Mouse (Mus musculus) liver, adult 2 months (tissue): ENCODE measurements around the gene Mpnd. TPM values are rescaled to one million over a fixed set of nuclear protein-coding genes. Genes with fewer than 3 reads are reported as not detected.

Source experiments
- DNase-seq: peaks from one replicate; pipeline ENCODE4 v3.0.0-alpha.2; 2011; ENCODE audit warnings: low read depth, low spot score; ENCODE audit errors: extremely low read depth
- H3K27ac ChIP-seq: fragments of 200-500 bp; replicated peaks from 2 replicates; pipeline ENCODE4 v1.5.1; 2012; ENCODE audit warnings: low read depth, mild to moderate bottlenecking, control low read depth, inconsistent platforms, low read length; ENCODE audit not compliant: insufficient read depth
- H3K27me3 ChIP-seq: fragments of 200-500 bp; 2 replicates; pipeline ENCODE4 v1.6.1; 2012; ENCODE audit warnings: mild to moderate bottlenecking, moderate library complexity, low read length, inconsistent platforms; ENCODE audit not compliant: control insufficient read depth, insufficient read depth
- H3K36me3 ChIP-seq: fragments of 200-500 bp; 2 replicates; pipeline ENCODE4 v1.6.1; 2012; ENCODE audit warnings: low read length, inconsistent platforms; ENCODE audit not compliant: control insufficient read depth, insufficient read depth
- H3K4me1 ChIP-seq: fragments of 200-500 bp; 2 replicates; pipeline ENCODE4 v1.6.1; 2011; ENCODE audit warnings: low read length; ENCODE audit not compliant: control insufficient read depth, insufficient read depth
- H3K4me3 ChIP-seq: fragments of 200-500 bp; 2 replicates; pipeline ENCODE4 v1.5.1; 2011; ENCODE audit warnings: low read depth, mild to moderate bottlenecking, control low read depth, low read length, moderate library complexity; ENCODE audit not compliant: insufficient read depth
- H3K79me2 ChIP-seq: fragments of 200-500 bp; 2 replicates; pipeline ENCODE4 v1.6.1; 2012; ENCODE audit warnings: inconsistent platforms, mild to moderate bottlenecking, low read length, moderate library complexity; ENCODE audit not compliant: control insufficient read depth, insufficient read depth
- H3K9ac ChIP-seq: fragments of 200-500 bp; 2 replicates; pipeline ENCODE4 v1.6.1; 2012; ENCODE audit warnings: low read depth, mild to moderate bottlenecking, control low read depth, inconsistent platforms, low read length
- CTCF ChIP-seq: fragments of 200-500 bp; IDR thresholded peaks from 2 replicates; pipeline ENCODE4 v1.5.1; 2011; ENCODE audit warnings: low read depth, low read length, control low read depth
- POLR2A ChIP-seq: fragments of 200-500 bp; IDR thresholded peaks from 2 replicates; pipeline ENCODE4 v1.6.1; 2011; ENCODE audit warnings: low read length, control low read depth; ENCODE audit not compliant: insufficient read depth; ENCODE audit errors: extremely low read depth
- WGBS: fragments of 180-500 bp; shearing (Covaris S2); methylation state at CpG from one replicate; pipeline ENCODE4 v1.1.7; 2018; 5-methylcytosine and 5-hydroxymethylcytosine counted together
- polyA plus RNA-seq: library from polyadenylated mRNA; depleted of rRNA; stranded (reverse); fragments of >200 nt; gene quantifications from 2 replicates; pipeline ENCODE4 v1.2.3, GENCODE M21; 2012
- total RNA-seq: library from RNA; depleted of rRNA; stranded (reverse); fragments of >200 nt; gene quantifications from 2 replicates; pipeline ENCODE4 v1.2.3, GENCODE M21; 2014

Mpnd gene
- total and polyA plus RNA-seq, 2 experiments, result 93.2 to 175 TPM

- 80% methylated on average over 8 of the region's 8 CpGs for WGBS
- Histone ChIP-seq H3K36me3 (no peaks in the 10 kb centered on the region), H3K4me3 (no peak overlapping the region), H3K27ac (no peak overlapping the region), H3K79me2 (no peaks in the 10 kb centered on the region), H3K9ac (no peak overlapping the region), H3K27me3 (no peaks in the 10 kb centered on the region), H3K4me1 (no peaks in the 10 kb centered on the region)
- DNase-seq, result no peak
- TF ChIP-seq CTCF, result no peak
- TF ChIP-seq POLR2A, result no peak
These were observed 15.1 kb upstream of the Mpnd start for GRCm38 (mm10) chr17:55990278-55990898.

GRCm38 (mm10) chr17:55996007-55996406 lies 9.5 kb upstream of the Mpnd start:
- TF ChIP-seq POLR2A (no peak), CTCF (no peak; the same call in 1 of the 2 replicates)
- Histone ChIP-seq H3K79me2 (no peaks in the 10 kb centered on the region), H3K4me3 (no peak overlapping the region), H3K4me1 (peaks cover 2% of the 10 kb centered on the region; the same call in 1 of the 2 replicates), H3K9ac (no peak overlapping the region), H3K27me3 (no peaks in the 10 kb centered on the region), H3K27ac (no peak overlapping the region), H3K36me3 (peaks cover 4% of the 10 kb centered on the region; the same call in 1 of the 2 replicates)
- DNase-seq, result peak; percentile 81
- 36% methylated on average over 15 of the region's 15 CpGs for WGBS

- WGBS, result 67% methylated on average over 30 of the region's 30 CpGs
- peaks cover 3% of the 10 kb centered on the region; the same call in 1 of the 2 replicates for H3K79me2 ChIP-seq
- peaks cover 13% of the 10 kb centered on the region for H3K36me3 ChIP-seq
- no peak overlapping the region for H3K9ac ChIP-seq
- DNase-seq, result no peak
- TF ChIP-seq POLR2A (no peak), CTCF (no peak)
- H3K27ac ChIP-seq, result no peak overlapping the region
- H3K4me1 ChIP-seq, result peaks cover 8% of the 10 kb centered on the region
- no peaks in the 10 kb centered on the region for H3K27me3 ChIP-seq
- H3K4me3 ChIP-seq, result no peak overlapping the region
These were observed 5.6 kb upstream of the Mpnd start for GRCm38 (mm10) chr17:55999794-56000499.

GRCm38 (mm10) chr17:56003000-56003399 lies 2.5 kb upstream of the Mpnd start:
- TF ChIP-seq CTCF, result no peak
- TF ChIP-seq POLR2A, result no peak
- DNase-seq, result no peak
- H3K4me1 ChIP-seq, result peaks cover 14% of the 10 kb centered on the region
- H3K9ac ChIP-seq, result no peak overlapping the region
- no peaks in the 10 kb centered on the region for H3K27me3 ChIP-seq
- WGBS, result 80% methylated on average over 3 of the region's 3 CpGs
- peaks cover 3% of the 10 kb centered on the region; the same call in 1 of the 2 replicates for H3K79me2 ChIP-seq
- no peak overlapping the region for H3K27ac ChIP-seq
- H3K4me3 ChIP-seq, result no peak overlapping the region
- H3K36me3 ChIP-seq, result peaks cover 13% of the 10 kb centered on the region

- peak overlapping the region; percentile 93 for H3K27ac ChIP-seq
These were observed 1.4 kb downstream of the Mpnd start for GRCm38 (mm10) chr17:56006956-56007355.

More at GRCm38 (mm10) chr17:56006956-56007355, 1.4 kb downstream of the Mpnd start:
- H3K79me2 ChIP-seq, result peaks cover 3% of the 10 kb centered on the region; the same call in 1 of the 2 replicates
- TF ChIP-seq POLR2A (no peak), CTCF (no peak)
- 24% methylated on average over 10 of the region's 10 CpGs for WGBS
- no peak overlapping the region for H3K4me3 ChIP-seq
- peaks cover 26% of the 10 kb centered on the region for H3K4me1 ChIP-seq
- H3K27me3 ChIP-seq, result no peaks in the 10 kb centered on the region
- peaks cover 2% of the 10 kb centered on the region; the same call in 1 of the 2 replicates for H3K36me3 ChIP-seq
- peak overlapping the region; percentile 58 for H3K9ac ChIP-seq
- DNase-seq, result peak; percentile 91
